Mouse (Mus musculus): ENCODE results near the gene Itpr3. TPM values are rescaled to one million over a fixed set of nuclear protein-coding genes. Genes with fewer than 3 reads are reported as not detected.

The Itpr3 gene
- polyA plus RNA-seq, 1 experiment from 2014 or later = 4.8 TPM

- Histone ChIP-seq H3K9me3 (replicated peaks) (no peaks in the 10 kb centered on the region), H3K4me3 (peak overlapping the region; percentile 18), H3K36me3 (no peaks in the 10 kb centered on the region), H3K27ac (peak overlapping the region; percentile 39; the same call in 1 of the 2 replicates), H3K4me1 (peaks cover 60% of the 10 kb centered on the region), H3K27me3 (ENCODE audit: low read depth, poor library complexity, severe bottlenecking) (peaks cover 10% of the 10 kb centered on the region; the same call in 1 of the 2 replicates)
- DNase-seq (ENCODE audit: low spot score) = no peak
- 15% methylated on average over 8 of the region's 8 CpGs for WGBS
Observed at GRCm38 (mm10) chr17:27146323-27146923, 89.3 kb downstream of the Itpr3 start.

- WGBS = 84% methylated on average over 7 of the region's 7 CpGs
- DNase-seq (ENCODE audit: low spot score) = no peak
- H3K27ac ChIP-seq = no peak overlapping the region
- peaks cover 72% of the 10 kb centered on the region for H3K4me1 ChIP-seq
- H3K27me3 ChIP-seq (ENCODE audit: low read depth, poor library complexity, severe bottlenecking) = no peaks in the 10 kb centered on the region
- H3K4me3 ChIP-seq = no peak overlapping the region
- H3K36me3 ChIP-seq = no peaks in the 10 kb centered on the region
- H3K9me3 ChIP-seq (replicated peaks) = no peaks in the 10 kb centered on the region
Observed at GRCm38 (mm10) chr17:27150871-27151270, 93.8 kb downstream of the Itpr3 start.

GRCm38 (mm10) chr17:27151411-27151810, 94.3 kb downstream of the Itpr3 start:
- Histone ChIP-seq H3K9me3 (replicated peaks) (no peaks in the 10 kb centered on the region), H3K4me3 (no peak overlapping the region), H3K27me3 (ENCODE audit: low read depth, poor library complexity, severe bottlenecking) (no peaks in the 10 kb centered on the region), H3K27ac (no peak overlapping the region), H3K36me3 (no peaks in the 10 kb centered on the region), H3K4me1 (peaks cover 71% of the 10 kb centered on the region)
- WGBS = 73% methylated on average over 8 of the region's 8 CpGs
- DNase-seq (ENCODE audit: low spot score) = no peak

GRCm38 (mm10) chr17:27152976-27153723, 96.0 kb downstream of the Itpr3 start:
- 71% methylated on average over 8 of the region's 8 CpGs for WGBS
- H3K27ac ChIP-seq = peak overlapping the region; percentile 67

GRCm38 (mm10) chr17:27153773-27154193, 96.7 kb downstream of the Itpr3 start:
- Histone ChIP-seq H3K4me1 (peaks cover 60% of the 10 kb centered on the region), H3K27ac (peak overlapping the region; percentile 67), H3K4me3 (no peak overlapping the region), H3K36me3 (no peaks in the 10 kb centered on the region), H3K9me3 (replicated peaks) (no peaks in the 10 kb centered on the region), H3K27me3 (ENCODE audit: low read depth, poor library complexity, severe bottlenecking) (no peaks in the 10 kb centered on the region)
- WGBS = 85% methylated on average over 9 of the region's 9 CpGs
- no peak for DNase-seq (ENCODE audit: low spot score)

More at GRCm38 (mm10) chr17:27152976-27153723, 96.0 kb downstream of the Itpr3 start:
- DNase-seq (ENCODE audit: low spot score) = no peak
- Histone ChIP-seq H3K4me3 (no peak overlapping the region), H3K36me3 (no peaks in the 10 kb centered on the region), H3K27me3 (ENCODE audit: low read depth, poor library complexity, severe bottlenecking) (no peaks in the 10 kb centered on the region), H3K4me1 (peaks cover 63% of the 10 kb centered on the region), H3K9me3 (replicated peaks) (no peaks in the 10 kb centered on the region)

- no peaks in the 10 kb centered on the region for H3K27me3 ChIP-seq (ENCODE audit: low read depth, poor library complexity, severe bottlenecking)
- peak overlapping the region; percentile 56; the same call in 1 of the 2 replicates for H3K27ac ChIP-seq
- no peaks in the 10 kb centered on the region for H3K9me3 ChIP-seq (replicated peaks)
- no peak overlapping the region for H3K4me3 ChIP-seq
- WGBS = 92% methylated on average over 14 of the region's 14 CpGs
- no peaks in the 10 kb centered on the region for H3K36me3 ChIP-seq
- DNase-seq (ENCODE audit: low spot score) = no peak
- peaks cover 57% of the 10 kb centered on the region for H3K4me1 ChIP-seq
Observed at GRCm38 (mm10) chr17:27154256-27154655, 97.2 kb downstream of the Itpr3 start.

GRCm38 (mm10) chr17:27154881-27155280, 97.8 kb downstream of the Itpr3 start:
- H3K9me3 ChIP-seq (replicated peaks) = no peaks in the 10 kb centered on the region
- no peak for DNase-seq (ENCODE audit: low spot score)
- no peaks in the 10 kb centered on the region for H3K27me3 ChIP-seq (ENCODE audit: low read depth, poor library complexity, severe bottlenecking)
- peaks cover 55% of the 10 kb centered on the region for H3K4me1 ChIP-seq
- peak overlapping the region; percentile 56; the same call in 1 of the 2 replicates for H3K27ac ChIP-seq
- no peaks in the 10 kb centered on the region for H3K36me3 ChIP-seq
- WGBS = 79% methylated on average over 6 of the region's 6 CpGs
- H3K4me3 ChIP-seq = no peak overlapping the region

- H3K4me3 ChIP-seq = no peak overlapping the region
- H3K4me1 ChIP-seq = peaks cover 51% of the 10 kb centered on the region
- no peaks in the 10 kb centered on the region for H3K36me3 ChIP-seq
- DNase-seq (ENCODE audit: low spot score) = no peak
- H3K27ac ChIP-seq = no peak overlapping the region; the same call in 1 of the 2 replicates
- H3K9me3 ChIP-seq (replicated peaks) = no peaks in the 10 kb centered on the region
- WGBS = 87% methylated on average over 8 of the region's 8 CpGs
- H3K27me3 ChIP-seq (ENCODE audit: low read depth, poor library complexity, severe bottlenecking) = no peaks in the 10 kb centered on the region
Observed at GRCm38 (mm10) chr17:27155752-27156151, 98.6 kb downstream of the Itpr3 start.

- H3K4me1 ChIP-seq = peaks cover 32% of the 10 kb centered on the region
- H3K27ac ChIP-seq = 0 out of 2 replicates have a peak overlapping the region, but pooled peaks have one; percentile 0
- no peaks in the 10 kb centered on the region for H3K36me3 ChIP-seq
- WGBS = 84% methylated on average over 6 of the region's 6 CpGs
- no peaks in the 10 kb centered on the region for H3K9me3 ChIP-seq (replicated peaks)
- DNase-seq (ENCODE audit: low spot score) = no peak
- H3K4me3 ChIP-seq = no peak overlapping the region
- H3K27me3 ChIP-seq (ENCODE audit: low read depth, poor library complexity, severe bottlenecking) = no peaks in the 10 kb centered on the region
Observed at GRCm38 (mm10) chr17:27158439-27158838, 101.3 kb downstream of the Itpr3 start.

GRCm38 (mm10) chr17:27159169-27159568, 102.1 kb downstream of the Itpr3 start:
- DNase-seq (ENCODE audit: low spot score) = no peak
- Histone ChIP-seq H3K27ac (0 out of 2 replicates have a peak overlapping the region, but pooled peaks have one; percentile 0), H3K4me1 (peaks cover 25% of the 10 kb centered on the region), H3K9me3 (replicated peaks) (no peaks in the 10 kb centered on the region), H3K27me3 (ENCODE audit: low read depth, poor library complexity, severe bottlenecking) (no peaks in the 10 kb centered on the region), H3K36me3 (no peaks in the 10 kb centered on the region), H3K4me3 (no peak overlapping the region)
- 72% methylated on average over 7 of the region's 7 CpGs for WGBS

GRCm38 (mm10) chr17:27160905-27161304, 103.8 kb downstream of the Itpr3 start:
- H3K27me3 ChIP-seq (ENCODE audit: low read depth, poor library complexity, severe bottlenecking) = no peaks in the 10 kb centered on the region
- no peak overlapping the region for H3K4me3 ChIP-seq
- DNase-seq (ENCODE audit: low spot score) = no peak
- 0 out of 2 replicates have a peak overlapping the region, but pooled peaks have one; percentile 50 for H3K27ac ChIP-seq
- peaks cover 16% of the 10 kb centered on the region for H3K4me1 ChIP-seq
- H3K36me3 ChIP-seq = no peaks in the 10 kb centered on the region
- WGBS = 82% methylated on average over 4 of the region's 4 CpGs
- H3K9me3 ChIP-seq (replicated peaks) = no peaks in the 10 kb centered on the region

- Histone ChIP-seq H3K9me3 (replicated peaks) (no peaks in the 10 kb centered on the region), H3K4me3 (no peak overlapping the region), H3K36me3 (no peaks in the 10 kb centered on the region), H3K27ac (0 out of 2 replicates have a peak overlapping the region, but pooled peaks have one; percentile 38), H3K4me1 (peaks cover 29% of the 10 kb centered on the region), H3K27me3 (ENCODE audit: low read depth, poor library complexity, severe bottlenecking) (no peaks in the 10 kb centered on the region)
- 59% methylated on average over 8 of the region's 8 CpGs for WGBS
- no peak for DNase-seq (ENCODE audit: low spot score)
Observed at GRCm38 (mm10) chr17:27165054-27165773, 108.1 kb downstream of the Itpr3 start.
